Mouse (Mus musculus): Measurements from ENCODE around the gene Fgfr2.
A peak's percentile ranks its signal among the peaks of the same experiment; 100 is the strongest.

The Fgfr2 gene

DNA sequence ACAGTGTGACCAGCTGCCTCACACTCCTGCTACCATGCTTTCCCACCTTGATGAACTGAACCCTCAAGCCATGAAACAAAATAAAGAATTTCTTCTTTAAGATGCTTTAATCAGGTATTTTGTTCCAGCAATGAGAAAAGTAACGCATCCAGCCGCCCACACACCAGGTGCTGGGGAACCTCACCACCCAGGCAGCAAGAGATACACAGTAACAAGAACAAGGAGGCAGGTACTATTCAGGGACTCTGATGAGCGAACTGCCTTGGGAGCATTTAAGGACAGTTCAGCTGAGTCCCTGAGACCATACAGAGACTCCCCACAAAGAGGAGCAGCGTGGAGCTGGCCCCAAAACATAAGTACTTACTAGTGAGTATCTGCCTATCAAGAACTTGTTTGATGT lies 1016.3 kb downstream of the Fgfr2 start:
- DNase-seq (ENCODE audit: low read depth, low spot score): no peak

DNA sequence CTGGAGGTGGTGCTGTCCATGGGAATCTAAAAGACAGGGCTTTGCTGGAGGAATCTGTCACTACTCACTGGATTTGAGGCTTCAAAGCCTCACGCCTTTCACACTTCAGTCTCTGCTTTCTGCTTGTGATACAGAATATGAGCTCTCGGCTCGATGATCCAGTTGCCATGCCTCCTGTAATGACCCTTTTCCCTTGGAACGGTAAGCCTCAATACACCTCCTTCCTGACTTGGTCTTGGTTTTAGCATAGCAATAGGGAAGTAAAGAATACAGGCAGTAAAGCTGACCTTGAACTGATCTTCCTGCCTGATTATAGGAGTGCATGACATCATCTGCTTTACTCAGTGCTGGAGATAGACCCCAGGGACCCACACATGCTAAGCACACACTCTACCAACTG lies 1017.8 kb downstream of the Fgfr2 start:
- DNase-seq (ENCODE audit: low read depth, low spot score): peak; percentile 8

DNA sequence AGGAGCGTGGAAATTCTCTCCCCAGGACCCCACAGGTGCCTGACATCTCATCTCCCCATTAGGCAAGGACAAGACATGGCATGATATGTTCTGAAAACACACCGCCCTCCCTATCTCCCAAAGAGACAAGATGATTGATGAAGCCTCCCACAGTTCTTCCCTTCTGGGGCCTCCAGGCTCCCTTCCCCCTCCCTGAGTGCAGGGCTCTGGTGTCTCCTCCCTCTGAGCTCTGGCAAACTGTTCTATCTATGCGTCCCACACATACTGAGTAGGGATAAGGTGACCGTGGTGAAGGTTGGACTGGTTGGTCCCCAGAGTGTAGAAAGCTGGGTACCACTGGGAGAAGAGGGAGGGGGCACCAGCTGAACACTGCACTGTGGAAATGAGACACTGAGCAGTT lies 1024.7 kb downstream of the Fgfr2 start:
- no peak for DNase-seq (ENCODE audit: low read depth, low spot score)

- DNase-seq (ENCODE audit: low read depth, low spot score): no peak
Measured at GRCm38 (mm10) chr7:132094666-132095065, 1028.5 kb downstream of the Fgfr2 start.

GRCm38 (mm10) chr7:132091551-132091950 lies 1031.6 kb downstream of the Fgfr2 start:
- no peak for DNase-seq (ENCODE audit: low read depth, low spot score)

- DNase-seq (ENCODE audit: low read depth, low spot score): no peak
Measured at GRCm38 (mm10) chr7:132088606-132089005, 1034.5 kb downstream of the Fgfr2 start.

- no peak for DNase-seq (ENCODE audit: low read depth, low spot score)
Measured at GRCm38 (mm10) chr7:132088181-132088580, 1035.0 kb downstream of the Fgfr2 start.

DNA sequence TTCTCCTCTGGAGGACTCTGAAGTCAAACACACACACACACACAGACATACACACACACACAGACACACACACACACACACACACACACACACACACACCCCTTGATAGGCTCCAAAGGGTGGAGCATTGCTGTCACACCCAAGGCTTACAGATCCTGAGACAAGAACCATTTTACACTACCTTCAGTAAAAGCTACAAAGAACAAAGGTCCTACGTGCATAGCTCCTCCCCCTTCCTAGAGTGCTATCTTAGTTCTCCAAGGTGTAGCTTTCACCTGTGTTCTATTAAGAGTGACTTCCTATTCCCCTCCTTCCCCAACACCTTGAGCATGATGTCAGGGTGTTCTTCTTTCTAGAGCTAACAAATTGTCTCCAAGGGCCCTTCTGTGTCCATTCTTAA lies 1047.3 kb downstream of the Fgfr2 start:
- DNase-seq (ENCODE audit: low read depth, low spot score): no peak

DNA sequence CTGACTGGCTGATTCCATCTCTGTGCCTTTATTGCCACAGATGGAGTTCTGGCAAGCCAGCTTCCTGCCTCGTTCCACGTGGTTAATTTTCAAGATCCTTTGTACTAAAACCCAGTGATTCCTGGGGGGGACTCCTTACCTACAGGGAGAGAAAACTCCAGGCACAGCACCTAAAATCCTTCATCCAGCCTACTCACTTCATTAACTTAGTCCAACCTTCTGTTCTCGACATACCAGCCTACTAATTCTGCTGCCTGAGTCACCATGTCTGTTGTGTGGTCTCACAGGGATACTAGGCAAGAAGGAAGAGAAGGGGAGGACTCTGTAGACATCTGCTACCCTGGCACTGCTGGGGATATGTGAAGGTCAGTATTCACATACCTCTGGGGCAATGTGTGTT lies 1048.6 kb downstream of the Fgfr2 start:
- no peak for DNase-seq (ENCODE audit: low read depth, low spot score)

DNA sequence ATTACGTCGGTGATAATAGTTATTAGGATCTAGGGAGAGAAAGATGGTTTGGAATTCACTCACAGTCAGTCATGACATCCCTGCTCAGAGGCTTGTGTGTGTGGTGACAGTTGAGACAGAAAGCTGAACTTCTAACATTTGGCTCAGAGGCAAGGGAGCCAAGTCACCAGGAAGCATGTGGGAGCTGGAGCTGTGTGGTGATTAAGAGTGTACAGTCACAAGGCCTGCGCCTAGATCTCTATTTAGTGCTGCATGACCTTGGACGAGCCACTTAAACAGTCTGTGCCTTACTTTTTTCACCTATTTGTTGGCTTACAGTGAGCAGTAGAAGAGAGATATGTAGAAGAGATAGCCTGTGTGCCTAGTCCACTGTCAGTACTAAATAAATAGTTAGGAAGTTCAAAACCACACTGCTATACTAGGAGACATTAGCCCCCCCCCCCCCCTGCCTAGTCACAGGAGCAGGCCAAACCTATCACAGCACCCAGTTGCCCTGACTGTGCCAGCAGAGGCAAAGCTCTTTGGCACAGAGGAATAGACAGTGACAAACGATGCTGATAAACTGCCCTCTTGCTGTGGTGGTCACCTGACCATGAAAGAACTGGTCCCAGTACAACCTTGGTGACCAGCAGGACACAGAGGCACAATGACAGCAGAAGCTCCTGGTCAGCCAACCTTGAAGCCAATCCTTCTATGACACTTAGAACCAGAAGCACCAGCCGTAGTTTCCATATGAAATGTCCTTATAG lies 1052.1 kb downstream of the Fgfr2 start:
- no peak for DNase-seq (ENCODE audit: low read depth, low spot score)

DNA sequence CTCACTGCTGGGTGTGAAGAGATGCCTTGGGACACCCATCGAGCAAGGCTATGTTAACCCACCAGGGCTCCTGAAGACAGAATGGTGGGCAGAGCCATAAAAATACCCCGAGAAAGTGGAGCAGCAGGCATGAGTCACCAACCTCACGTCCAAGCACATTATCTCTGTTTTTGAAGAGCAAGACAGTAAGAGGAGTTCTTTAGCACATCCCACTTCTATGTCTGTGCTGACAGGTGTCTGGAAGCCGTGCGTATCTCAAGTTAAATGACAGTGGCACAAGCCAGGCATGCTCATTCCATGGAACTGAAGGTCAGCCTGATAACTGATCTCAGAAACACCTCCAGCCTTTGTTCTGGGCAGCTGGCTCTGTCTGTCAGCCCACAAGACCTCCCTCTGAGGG lies 1055.2 kb downstream of the Fgfr2 start:
- DNase-seq (ENCODE audit: low read depth, low spot score): no peak

- DNase-seq (ENCODE audit: low read depth, low spot score): no peak
Measured at GRCm38 (mm10) chr7:132067511-132067910, 1055.6 kb downstream of the Fgfr2 start.

GRCm38 (mm10) chr7:132060116-132060515 lies 1063.0 kb downstream of the Fgfr2 start:
- DNase-seq (ENCODE audit: low read depth, low spot score): no peak

DNA sequence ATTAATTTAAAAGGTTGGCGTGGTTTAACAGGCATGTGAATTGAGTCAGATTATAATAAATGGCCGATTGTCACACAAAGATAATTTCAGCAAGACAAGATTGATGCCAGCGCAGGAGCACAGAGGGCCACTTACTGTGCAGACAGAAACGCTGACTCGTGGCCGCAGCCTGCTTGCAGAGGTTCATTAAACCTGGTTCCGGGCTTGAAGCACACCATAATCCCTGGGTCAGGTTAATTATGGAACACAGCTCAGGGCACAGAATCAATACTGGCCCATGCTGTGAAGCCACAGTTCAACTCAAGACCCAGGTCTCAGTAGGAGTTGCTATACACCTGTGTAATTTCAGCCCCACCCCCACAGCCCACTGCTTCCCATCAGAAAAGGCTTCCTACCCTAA lies 1066.6 kb downstream of the Fgfr2 start:
- no peak for DNase-seq (ENCODE audit: low read depth, low spot score)

- no peak for DNase-seq (ENCODE audit: low read depth, low spot score)
Measured at GRCm38 (mm10) chr7:132046662-132047061, 1076.5 kb downstream of the Fgfr2 start.

GRCm38 (mm10) chr7:132031940-132032531 lies 1091.1 kb downstream of the Fgfr2 start:
- no peak for DNase-seq (ENCODE audit: low read depth, low spot score)

DNA sequence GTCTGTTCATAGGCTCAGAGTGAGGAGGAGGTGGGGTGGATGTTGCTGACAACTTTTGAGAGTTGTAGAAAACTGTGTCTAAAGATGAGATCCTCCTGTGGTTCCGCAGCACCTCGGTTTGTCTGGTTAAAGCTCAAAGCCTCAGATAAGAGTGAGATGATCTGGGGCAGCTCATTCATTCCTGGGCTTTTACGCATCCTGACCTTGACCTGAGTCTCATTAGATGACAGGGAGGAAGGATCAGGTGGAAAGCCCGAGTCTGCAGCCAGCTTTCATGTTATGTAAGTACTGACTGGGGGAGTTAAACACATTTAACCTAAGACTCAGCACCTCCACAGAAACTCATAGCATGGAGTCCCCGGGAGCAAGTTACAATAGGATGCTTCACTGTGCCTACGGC lies 1096.5 kb downstream of the Fgfr2 start:
- DNase-seq (ENCODE audit: low read depth, low spot score): no peak

DNA sequence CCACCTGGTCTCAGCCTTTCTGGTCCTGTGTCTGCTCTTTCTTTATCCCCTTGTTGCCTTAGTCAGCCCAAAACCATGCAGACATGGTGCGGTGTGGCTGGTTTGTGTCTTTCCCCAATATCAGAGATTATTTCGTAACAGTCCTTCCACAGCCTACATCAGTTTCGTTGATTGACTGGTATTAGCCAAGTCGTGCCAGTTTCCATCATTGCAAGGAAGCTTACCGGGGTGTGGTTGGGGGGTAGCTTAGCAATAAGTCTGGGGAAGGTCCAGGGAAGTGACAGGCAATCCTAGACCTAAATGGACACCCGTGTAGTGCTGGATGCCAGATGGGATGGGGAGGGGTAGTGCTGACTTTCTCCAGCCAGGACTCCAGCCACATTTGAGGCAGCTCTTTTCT lies 1097.6 kb downstream of the Fgfr2 start:
- DNase-seq (ENCODE audit: low read depth, low spot score): no peak

DNA sequence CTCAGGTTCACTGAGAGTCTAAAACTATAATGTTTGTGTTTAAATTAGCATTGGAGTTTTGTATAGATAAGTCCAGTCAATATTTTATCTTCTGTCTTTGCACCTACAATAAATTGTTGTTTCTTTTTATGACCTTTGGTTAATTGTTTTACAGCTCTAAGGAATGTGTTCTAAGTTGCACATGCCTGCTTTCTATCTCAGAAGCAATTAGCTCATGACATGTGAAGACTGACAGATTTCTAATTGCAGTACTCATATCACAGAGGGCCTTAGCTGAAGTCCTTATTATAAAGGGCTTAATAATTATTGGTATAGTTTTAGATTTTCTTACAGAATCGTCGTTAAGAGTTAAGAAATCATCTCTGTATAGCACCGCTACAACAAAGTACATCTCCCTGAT lies 1107.2 kb downstream of the Fgfr2 start:
- no peak for DNase-seq (ENCODE audit: low read depth, low spot score)

GRCm38 (mm10) chr7:132015193-132015592 lies 1108.0 kb downstream of the Fgfr2 start:
- DNase-seq (ENCODE audit: low read depth, low spot score): peak; percentile 53

- DNase-seq (ENCODE audit: low read depth, low spot score): no peak
Measured at GRCm38 (mm10) chr7:132013970-132014369, 1109.2 kb downstream of the Fgfr2 start.

DNA sequence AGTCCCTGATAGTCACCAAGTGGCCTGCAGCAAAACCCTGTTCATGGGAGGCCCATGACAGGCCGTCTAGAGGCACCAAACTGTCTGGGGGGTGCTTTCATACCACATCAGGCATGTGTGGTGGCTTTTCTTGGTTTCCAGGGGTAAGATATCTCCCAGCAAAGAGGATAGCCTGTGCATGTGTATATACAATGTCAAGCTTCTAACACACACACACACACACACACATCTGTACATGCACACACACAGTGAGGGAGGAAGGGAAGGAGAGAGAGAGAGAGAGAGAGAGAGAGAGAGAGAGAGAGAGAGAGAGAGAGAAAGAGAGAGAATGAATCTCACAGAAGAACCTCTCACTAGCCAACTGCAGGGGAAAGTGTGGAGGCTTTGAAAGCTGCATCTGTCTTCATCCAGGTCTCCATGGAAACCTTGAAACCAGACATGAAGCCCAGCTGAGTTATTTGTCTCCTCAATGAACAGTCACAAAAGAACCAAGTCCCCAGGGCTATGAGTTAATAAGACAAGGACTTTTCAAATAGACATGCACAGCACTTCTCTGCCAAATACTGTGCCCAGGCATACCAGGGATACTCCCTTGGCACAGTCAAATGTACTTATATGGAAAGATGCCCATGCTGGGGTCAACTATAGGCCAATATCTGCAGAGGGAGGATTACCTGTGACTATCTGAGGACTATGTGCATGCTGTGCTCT lies 1110.0 kb downstream of the Fgfr2 start:
- no peak for DNase-seq (ENCODE audit: low read depth, low spot score)

DNA sequence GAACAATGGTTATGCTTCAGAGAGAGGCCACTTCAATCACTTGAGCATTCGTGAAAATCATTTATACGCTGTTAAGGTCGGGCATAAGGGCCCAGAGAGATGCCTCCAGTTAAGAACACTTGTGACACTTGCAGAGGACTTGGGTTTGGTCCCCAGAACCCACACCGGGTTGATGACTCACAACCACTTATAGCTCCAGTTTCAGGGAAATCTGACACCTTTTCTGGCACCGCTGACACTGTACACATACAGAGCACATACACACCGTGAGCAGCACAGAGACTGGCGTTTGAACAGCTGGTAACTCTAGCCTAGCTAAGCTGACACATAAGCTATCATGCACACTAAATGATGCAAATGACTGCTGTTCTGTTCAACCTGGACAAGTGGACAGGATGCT lies 1114.1 kb downstream of the Fgfr2 start:
- no peak for DNase-seq (ENCODE audit: low read depth, low spot score)

Measured in ES-CJ7 (cell line).